Mouse (Mus musculus): ENCODE measurements around the gene Nans. TPM values are rescaled to one million over a fixed set of nuclear protein-coding genes. Genes with fewer than 3 reads are reported as not detected.
A peak's percentile ranks its signal among the peaks of the same experiment; 100 is the strongest.

Gene Nans
- polyA plus RNA-seq, 1 experiment from 2014 or later, result 105 TPM

GRCm38 (mm10) chr4:46493071-46493470 is 4.0 kb downstream of the Nans start:
- Histone ChIP-seq H3K36me3 (peaks cover 58% of the 10 kb centered on the region), H3K4me1 (peaks cover 13% of the 10 kb centered on the region), H3K9ac (no peak overlapping the region), H3K27me3 (no peaks in the 10 kb centered on the region), H3K4me3 (no peak overlapping the region), H3K9me3 (no peaks in the 10 kb centered on the region), H3K4me2 (no peak overlapping the region), H3K27ac (no peak overlapping the region)
- 93% methylated on average over 6 of the region's 6 CpGs for WGBS
- ATAC-seq (ENCODE audit: insufficient number of reproducible peaks, insufficient read depth, low FRiP score, low TSS enrichment, low read depth), result no peak

GRCm38 (mm10) chr4:46495543-46495942 is 6.5 kb downstream of the Nans start:
- 88% methylated on average over 12 of the region's 12 CpGs for WGBS
- Histone ChIP-seq H3K27me3 (no peaks in the 10 kb centered on the region), H3K4me2 (no peak overlapping the region)

GRCm38 (mm10) chr4:46497286-46497892 is 8.3 kb downstream of the Nans start:
- ATAC-seq (ENCODE audit: insufficient number of reproducible peaks, insufficient read depth, low FRiP score, low TSS enrichment, low read depth), result no peak
- 44% methylated on average over 4 of the region's 4 CpGs for WGBS
- Histone ChIP-seq H3K27ac (no peak overlapping the region), H3K9ac (no peak overlapping the region), H3K4me1 (no peaks in the 10 kb centered on the region), H3K4me2 (no peak overlapping the region), H3K9me3 (no peaks in the 10 kb centered on the region), H3K36me3 (peaks cover 86% of the 10 kb centered on the region), H3K27me3 (no peaks in the 10 kb centered on the region), H3K4me3 (no peak overlapping the region)

More at GRCm38 (mm10) chr4:46495543-46495942, 6.5 kb downstream of the Nans start:
- H3K4me3 ChIP-seq, result no peak overlapping the region
- H3K4me1 ChIP-seq, result 0 out of 2 replicates have a peak, but pooled peaks cover 6% of the 10 kb centered on the region
- H3K27ac ChIP-seq, result no peak overlapping the region
- H3K36me3 ChIP-seq, result peaks cover 76% of the 10 kb centered on the region
- ATAC-seq (ENCODE audit: insufficient number of reproducible peaks, insufficient read depth, low FRiP score, low TSS enrichment, low read depth), result no peak
- no peak overlapping the region for H3K9ac ChIP-seq
- H3K9me3 ChIP-seq, result no peaks in the 10 kb centered on the region

- Histone ChIP-seq H3K27me3 (no peaks in the 10 kb centered on the region), H3K36me3 (peaks cover 86% of the 10 kb centered on the region), H3K4me1 (no peaks in the 10 kb centered on the region), H3K27ac (no peak overlapping the region), H3K4me2 (no peak overlapping the region), H3K9me3 (no peaks in the 10 kb centered on the region), H3K9ac (no peak overlapping the region), H3K4me3 (no peak overlapping the region)
- WGBS, result 80% methylated on average over 3 of the region's 3 CpGs
- no peak for ATAC-seq (ENCODE audit: insufficient number of reproducible peaks, insufficient read depth, low FRiP score, low TSS enrichment, low read depth)
These were observed 9.5 kb downstream of the Nans start for GRCm38 (mm10) chr4:46498511-46498910.

GRCm38 (mm10) chr4:46498976-46499375 is 9.9 kb downstream of the Nans start:
- Histone ChIP-seq H3K9me3 (no peaks in the 10 kb centered on the region), H3K27ac (no peak overlapping the region), H3K9ac (no peak overlapping the region), H3K4me1 (no peaks in the 10 kb centered on the region), H3K36me3 (peaks cover 86% of the 10 kb centered on the region), H3K27me3 (no peaks in the 10 kb centered on the region), H3K4me3 (no peak overlapping the region), H3K4me2 (no peak overlapping the region)
- ATAC-seq (ENCODE audit: insufficient number of reproducible peaks, insufficient read depth, low FRiP score, low TSS enrichment, low read depth), result no peak
- 12% methylated on average over 4 of the region's 4 CpGs for WGBS

GRCm38 (mm10) chr4:46502606-46503502 is 13.8 kb downstream of the Nans start:
- no peak overlapping the region for H3K9ac ChIP-seq
- H3K4me3 ChIP-seq, result no peak overlapping the region
- ATAC-seq (ENCODE audit: insufficient number of reproducible peaks, insufficient read depth, low FRiP score, low TSS enrichment, low read depth), result no peak
- 69% methylated on average over 16 of the region's 16 CpGs for WGBS
- no peak overlapping the region for H3K4me2 ChIP-seq
- H3K27ac ChIP-seq, result no peak overlapping the region
- peaks cover 60% of the 10 kb centered on the region for H3K36me3 ChIP-seq
- H3K9me3 ChIP-seq, result no peaks in the 10 kb centered on the region
- peaks cover 7% of the 10 kb centered on the region for H3K4me1 ChIP-seq
- peaks cover 21% of the 10 kb centered on the region for H3K27me3 ChIP-seq

DNA sequence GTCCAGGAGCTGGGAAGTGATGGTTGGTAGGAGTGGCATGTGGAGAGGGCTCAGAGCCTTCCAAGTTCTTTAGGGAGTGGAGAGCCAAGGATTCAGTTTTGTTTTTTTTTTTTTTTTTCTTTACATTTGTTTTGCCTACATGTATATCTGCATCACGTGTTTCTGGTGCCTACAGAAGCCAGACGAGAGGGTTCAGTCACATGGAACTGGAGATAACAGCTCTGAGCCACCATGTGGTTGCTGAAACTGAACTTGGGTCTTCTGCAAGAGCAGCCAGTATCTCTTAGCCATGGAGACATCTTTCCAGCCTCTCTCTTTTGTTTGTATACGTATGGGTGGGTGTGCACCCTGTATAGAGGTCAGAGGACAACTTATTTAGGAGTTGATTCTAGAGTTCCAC is 14.8 kb downstream of the Nans start:
- Histone ChIP-seq H3K36me3 (peaks cover 56% of the 10 kb centered on the region), H3K4me3 (no peak overlapping the region)
- no peak for ATAC-seq (ENCODE audit: insufficient number of reproducible peaks, insufficient read depth, low FRiP score, low TSS enrichment, low read depth)

DNA sequence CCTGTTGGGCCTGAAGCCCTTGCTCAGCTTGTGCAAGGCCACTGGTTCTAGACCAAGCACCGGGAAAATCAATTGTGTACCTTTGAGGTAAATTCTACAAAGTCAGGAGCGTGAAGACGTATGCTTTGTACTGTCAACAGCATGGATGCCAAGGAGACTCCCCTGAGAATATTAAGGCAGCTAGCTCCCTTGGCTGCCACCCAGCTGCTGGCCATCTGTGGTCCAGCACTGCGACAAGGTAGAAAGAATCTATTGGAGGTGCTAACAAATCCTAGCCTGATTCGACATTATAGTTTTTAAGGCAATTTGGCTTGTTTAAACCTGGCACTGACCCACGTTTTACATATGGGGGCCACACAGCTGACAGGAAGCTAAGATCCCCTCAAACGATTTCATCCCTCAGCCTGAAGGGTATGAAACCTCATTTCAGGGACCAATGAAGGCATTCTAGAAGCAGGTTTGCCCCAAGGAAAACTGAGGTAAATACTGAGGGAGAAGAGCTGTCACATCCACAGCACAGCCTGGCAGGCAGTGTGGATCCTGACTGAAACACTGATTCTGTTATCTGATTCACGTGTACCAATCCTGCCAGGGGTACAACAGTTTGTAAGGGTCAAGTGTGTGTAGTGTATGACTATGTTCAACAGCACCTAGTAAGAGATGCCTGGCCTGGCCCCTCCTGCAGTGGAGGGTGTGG is 16.5 kb downstream of the Nans start:
- WGBS, result 61% methylated on average over 8 of the region's 8 CpGs
- no peak for ATAC-seq (ENCODE audit: insufficient number of reproducible peaks, insufficient read depth, low FRiP score, low TSS enrichment, low read depth)
- H3K4me2 ChIP-seq, result no peak overlapping the region
- H3K27me3 ChIP-seq, result peaks cover 21% of the 10 kb centered on the region
- H3K36me3 ChIP-seq, result peaks cover 43% of the 10 kb centered on the region
- peaks cover 7% of the 10 kb centered on the region for H3K4me1 ChIP-seq
- no peak overlapping the region for H3K27ac ChIP-seq
- H3K9ac ChIP-seq, result no peak overlapping the region
- no peaks in the 10 kb centered on the region for H3K9me3 ChIP-seq
- H3K4me3 ChIP-seq, result 0 out of 2 replicates have a peak overlapping the region, but pooled peaks have one; percentile 6

More for the DNA sequence above, 14.8 kb downstream of the Nans start:
- Histone ChIP-seq H3K27me3 (peaks cover 21% of the 10 kb centered on the region), H3K27ac (no peak overlapping the region), H3K9ac (no peak overlapping the region), H3K9me3 (no peaks in the 10 kb centered on the region), H3K4me1 (peaks cover 7% of the 10 kb centered on the region), H3K4me2 (no peak overlapping the region)
- 79% methylated on average over 3 of the region's 3 CpGs for WGBS

GRCm38 (mm10) chr4:46506801-46507610 is 18.0 kb downstream of the Nans start:
- peaks cover 7% of the 10 kb centered on the region for H3K4me1 ChIP-seq
- peak overlapping the region; percentile 91 for H3K4me2 ChIP-seq
- peak; percentile 88 for ATAC-seq (ENCODE audit: insufficient number of reproducible peaks, insufficient read depth, low FRiP score, low TSS enrichment, low read depth)
- peak overlapping the region; percentile 65 for H3K4me3 ChIP-seq
- H3K27me3 ChIP-seq, result peaks cover 21% of the 10 kb centered on the region
- H3K9me3 ChIP-seq, result no peaks in the 10 kb centered on the region
- H3K36me3 ChIP-seq, result peaks cover 28% of the 10 kb centered on the region
- H3K27ac ChIP-seq, result no peak overlapping the region
- WGBS, result under 1% methylated on average over 93 of the region's 94 CpGs
- peak overlapping the region; percentile 73 for H3K9ac ChIP-seq

DNA sequence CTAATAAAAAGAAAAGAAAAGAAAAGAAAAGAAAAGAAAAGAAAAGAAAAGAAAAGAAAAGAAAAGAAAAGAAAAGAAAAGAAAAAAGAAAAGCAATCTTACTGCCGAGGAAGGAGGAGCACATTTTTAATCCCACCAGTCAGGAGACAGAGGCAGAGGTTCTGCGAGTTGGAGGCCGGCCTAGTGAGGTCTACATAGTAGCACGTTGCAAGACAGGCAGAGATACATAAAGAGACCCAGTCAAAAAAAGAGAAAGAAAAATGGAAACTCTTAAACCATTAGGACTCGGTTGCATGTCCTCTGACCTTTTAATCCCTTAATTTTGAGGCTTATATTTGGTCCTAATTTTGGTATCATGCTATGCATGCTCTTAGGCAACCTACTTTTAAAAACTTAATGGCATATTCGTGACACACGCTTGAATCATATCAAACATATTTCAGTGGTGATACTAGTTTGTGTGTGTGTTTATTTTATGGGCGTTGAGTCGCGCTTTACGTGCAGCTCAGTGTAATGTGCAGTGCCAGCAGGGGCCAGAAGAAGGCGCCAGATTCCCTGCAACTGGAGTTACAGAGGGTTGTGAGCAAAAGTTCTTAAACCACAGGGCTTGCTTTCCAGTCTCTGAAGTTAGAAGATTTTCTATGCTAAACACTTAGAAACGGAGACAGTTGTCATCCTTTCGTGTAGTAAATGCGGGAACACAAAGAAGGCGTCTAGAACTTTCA is 18.9 kb downstream of the Nans start:
- peaks cover 7% of the 10 kb centered on the region for H3K4me1 ChIP-seq
- H3K27ac ChIP-seq, result no peak overlapping the region
- WGBS, result 8% methylated on average over 16 of the region's 16 CpGs
- H3K27me3 ChIP-seq, result peaks cover 21% of the 10 kb centered on the region
- ATAC-seq (ENCODE audit: insufficient number of reproducible peaks, insufficient read depth, low FRiP score, low TSS enrichment, low read depth), result no peak
- H3K9me3 ChIP-seq, result no peaks in the 10 kb centered on the region
- no peak overlapping the region for H3K9ac ChIP-seq
- H3K4me2 ChIP-seq, result peak overlapping the region; percentile 91
- H3K4me3 ChIP-seq, result peak overlapping the region; percentile 65; the same call in 1 of the 2 replicates
- peaks cover 19% of the 10 kb centered on the region for H3K36me3 ChIP-seq
